Mouse (Mus musculus): ENCODE data around the gene Eral1. TPM values are rescaled to one million over a fixed set of nuclear protein-coding genes. Genes with fewer than 3 reads are reported as not detected.
A peak's percentile ranks its signal among the peaks of the same experiment; 100 is the strongest.

The Eral1 gene
- 10 to 100 TPM; 20.0 to 21.0 TPM for total RNA-seq (2021)

DNA sequence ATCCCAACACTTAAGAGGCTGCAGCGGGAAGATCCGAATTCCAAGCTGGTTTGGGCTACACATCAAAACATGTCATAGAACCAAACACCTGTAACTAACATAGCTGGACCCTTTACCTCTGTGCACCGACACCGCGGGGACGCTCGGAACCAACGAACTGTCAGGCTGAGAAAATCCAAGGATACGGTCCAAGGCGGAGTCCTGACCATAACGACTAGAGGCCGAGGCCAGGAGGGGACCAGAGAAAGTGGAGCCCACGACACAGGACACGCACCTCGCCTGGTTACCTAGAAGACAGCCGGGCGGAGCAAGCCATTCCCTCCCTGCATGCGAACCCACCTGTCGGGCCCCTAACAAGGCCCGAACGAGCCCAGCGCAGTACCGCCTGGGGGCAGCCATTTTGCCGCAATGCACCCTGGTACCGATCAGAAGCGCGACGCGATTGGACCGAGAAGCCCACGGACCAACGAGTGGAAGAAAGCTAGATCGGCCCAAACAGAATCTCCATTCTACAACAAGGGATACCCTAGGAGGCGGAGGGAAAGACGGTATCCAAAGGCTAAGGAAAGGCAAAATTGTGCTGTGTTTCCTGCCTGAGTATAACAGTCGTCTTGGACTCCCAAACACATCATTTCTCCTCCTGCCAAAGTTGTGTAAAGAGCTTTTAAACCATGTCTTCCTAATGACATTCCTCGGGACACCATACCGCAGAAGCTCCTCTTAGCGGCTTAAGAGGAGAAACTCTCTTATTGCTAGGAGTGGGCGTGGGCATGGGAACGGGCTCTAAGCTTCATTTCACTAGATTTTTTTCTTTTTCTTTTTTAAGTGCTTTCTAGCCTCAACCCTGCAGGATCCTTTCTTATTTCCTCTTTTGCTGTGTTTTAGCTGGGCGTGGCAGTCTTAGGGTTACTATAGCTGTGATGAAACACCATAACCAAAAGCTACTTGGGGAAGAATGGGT lies at the start of gene Eral1:
Gene Eral1 (minus strand): TSS at position 423 of the 961 bp plus-strand sequence.
- peak; percentile 85 for DNase-seq
- intact Hi-C loops (cut with DNase I): no loop called here

DNA sequence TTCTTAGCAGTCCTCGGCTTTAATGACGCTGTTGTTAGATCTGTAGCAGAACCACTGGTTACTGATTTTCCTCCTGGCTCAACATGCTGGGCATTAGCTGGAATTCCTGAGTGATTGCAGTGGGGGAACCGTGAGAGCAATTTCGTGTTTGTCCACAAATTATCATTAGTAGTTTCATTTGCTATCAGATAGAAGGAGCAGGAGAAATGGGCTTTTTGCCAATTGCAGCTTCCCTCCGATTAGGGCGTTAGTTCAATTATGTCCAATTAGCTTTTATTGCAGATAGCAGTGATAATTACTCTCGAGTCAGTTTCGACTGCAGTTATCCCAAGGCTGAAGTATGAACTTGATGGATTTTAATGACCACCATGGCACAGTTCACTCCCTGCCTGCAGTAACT lies 49.3 kb upstream of the Eral1 start:
- intact Hi-C loops (cut with DNase I): no loop called here
- DNase-seq: no peak

DNA sequence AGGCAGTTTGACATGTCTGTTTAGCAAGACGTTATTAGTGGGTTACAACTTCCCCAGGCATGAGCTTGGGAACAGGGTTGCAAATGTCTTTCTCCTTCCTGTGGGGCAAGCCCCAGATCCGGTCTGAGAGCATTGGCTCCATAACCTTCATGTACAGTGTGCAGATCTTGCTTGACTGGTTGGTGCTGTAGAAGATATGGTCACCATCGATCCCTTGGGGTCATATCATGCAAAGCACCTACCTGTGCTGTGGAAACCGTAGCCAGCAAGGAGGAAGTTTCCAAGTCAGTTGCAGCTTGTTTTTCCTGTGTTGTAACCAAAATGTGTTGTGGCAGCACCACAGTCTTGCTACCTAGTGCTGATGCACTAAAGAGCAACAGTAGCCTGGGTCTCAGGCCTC lies 46.6 kb upstream of the Eral1 start:
- no peak for DNase-seq
- intact Hi-C loops (cut with DNase I): no loop called here

DNA sequence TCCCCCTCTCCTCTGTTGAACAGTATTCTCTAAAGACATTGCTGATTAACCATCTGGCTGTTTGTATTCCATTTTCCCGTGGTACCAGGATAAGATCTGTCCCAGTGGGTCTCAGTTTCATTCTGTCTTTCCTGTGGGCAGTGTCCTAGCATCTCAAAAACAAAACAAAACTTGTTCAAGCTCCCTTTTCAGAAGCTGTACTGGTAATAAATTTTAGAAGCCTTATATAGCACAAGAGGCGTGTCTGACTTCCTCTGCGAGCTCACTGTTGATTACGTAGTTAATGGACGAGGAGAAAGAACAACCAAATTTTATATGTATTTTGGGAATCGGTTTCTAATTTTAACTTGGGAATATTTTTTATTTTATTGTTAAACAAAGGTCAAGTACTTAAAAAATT lies 45.5 kb upstream of the Eral1 start:
- no peak for DNase-seq
- intact Hi-C loops (cut with DNase I): no loop called here

DNA sequence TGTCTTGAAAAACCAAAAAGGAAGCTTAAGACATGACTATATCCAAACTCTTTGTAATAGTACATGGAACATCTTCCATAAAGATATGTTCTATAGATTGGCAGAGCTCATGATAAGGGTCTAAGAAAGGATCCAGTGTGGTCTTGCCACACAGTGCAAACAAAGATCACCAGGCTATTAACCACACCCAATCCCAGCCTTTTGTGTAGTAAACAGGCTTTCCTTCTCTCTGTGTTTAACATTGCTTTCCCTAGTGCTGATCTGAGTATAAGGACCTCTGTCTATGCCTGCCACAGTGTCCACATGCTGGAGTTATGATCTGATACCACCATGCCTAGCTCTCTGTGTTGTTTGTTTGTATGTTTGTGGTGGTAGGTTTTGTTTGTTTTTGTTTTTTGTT lies 43.6 kb upstream of the Eral1 start:
- intact Hi-C loops (cut with DNase I): no loop called here
- no peak for DNase-seq

DNA sequence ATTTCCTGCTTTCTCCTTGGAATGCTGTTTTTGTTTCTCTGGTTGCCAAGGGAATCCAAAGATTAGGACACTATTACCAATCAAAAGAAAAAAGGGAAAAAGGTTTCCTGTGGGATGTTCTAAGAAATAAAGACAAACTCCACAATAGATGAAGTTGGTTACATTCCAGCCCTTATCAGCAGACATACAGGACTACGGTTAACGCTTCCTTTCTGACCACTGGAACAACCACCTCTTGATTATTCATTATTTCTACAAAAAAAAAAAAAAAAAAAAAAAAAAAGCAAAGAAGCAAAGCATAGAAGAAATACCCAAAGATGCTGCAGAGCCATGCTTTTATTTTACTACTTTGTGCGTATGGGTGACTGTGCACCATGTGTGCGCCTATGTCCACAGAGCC lies 42.6 kb upstream of the Eral1 start:
- intact Hi-C loops (cut with DNase I): no loop called here
- DNase-seq: no peak

DNA sequence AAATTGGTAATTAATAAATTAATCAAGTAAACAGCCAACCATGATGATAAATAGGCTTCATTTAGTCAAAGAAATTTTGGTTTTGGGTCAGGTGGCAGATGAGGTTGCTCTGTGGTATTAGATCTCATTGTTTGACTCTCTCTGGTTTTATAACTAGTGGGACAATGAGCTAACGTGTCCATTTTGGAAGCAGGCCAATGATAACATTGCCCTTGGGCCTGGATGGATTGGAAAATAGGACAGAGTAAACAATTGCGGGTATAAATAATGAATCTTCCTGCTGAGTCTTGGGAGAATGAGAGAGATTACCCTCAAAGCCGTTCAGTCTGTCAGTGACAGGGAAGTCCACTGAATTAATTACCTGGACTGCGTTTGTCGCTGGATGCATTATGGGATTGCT lies 41.0 kb upstream of the Eral1 start:
- no peak for DNase-seq
- intact Hi-C loops (cut with DNase I): no loop called here

DNA sequence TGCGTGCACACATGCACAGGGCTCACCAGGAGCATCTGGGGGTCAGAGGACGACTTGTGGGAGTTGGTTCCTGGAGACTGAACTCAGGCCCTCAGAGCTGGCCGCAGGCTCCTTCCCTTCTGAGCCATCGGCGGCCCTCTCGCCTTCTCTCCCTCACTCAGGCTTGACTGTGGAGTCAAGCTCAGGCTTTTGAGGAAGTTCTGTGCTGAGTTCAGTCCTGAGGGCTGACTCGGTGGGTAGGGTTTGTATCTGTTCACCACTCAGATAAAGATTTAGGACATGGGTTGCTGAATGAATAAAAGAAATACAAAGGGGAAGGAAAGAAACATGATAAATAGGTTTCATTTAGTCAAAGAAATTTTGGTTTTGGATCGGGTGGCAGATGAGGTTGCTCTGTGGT lies 39.7 kb upstream of the Eral1 start:
- intact Hi-C loops (cut with DNase I): no loop called here
- DNase-seq: no peak

DNA sequence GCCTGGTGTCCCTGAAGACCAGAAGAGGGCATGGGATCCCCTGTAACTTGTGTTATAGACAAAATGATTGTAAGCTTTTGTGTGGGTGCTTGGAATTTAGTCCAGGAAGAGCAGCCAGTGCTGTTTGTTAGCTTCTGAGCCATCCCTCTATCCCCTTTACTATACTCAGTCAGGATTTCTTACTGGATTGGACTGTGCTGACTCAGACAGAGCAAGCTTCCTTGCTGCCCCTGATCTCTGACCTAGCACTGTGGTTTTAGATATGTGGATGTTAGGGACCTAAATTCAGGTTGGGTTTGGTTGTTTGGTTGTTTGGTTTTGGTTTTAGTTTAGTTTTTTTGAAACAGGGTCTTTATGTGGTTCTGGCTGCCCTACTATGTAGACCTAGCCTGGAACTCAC lies 38.3 kb upstream of the Eral1 start:
- no peak for DNase-seq
- intact Hi-C loops (cut with DNase I): no loop called here

DNA sequence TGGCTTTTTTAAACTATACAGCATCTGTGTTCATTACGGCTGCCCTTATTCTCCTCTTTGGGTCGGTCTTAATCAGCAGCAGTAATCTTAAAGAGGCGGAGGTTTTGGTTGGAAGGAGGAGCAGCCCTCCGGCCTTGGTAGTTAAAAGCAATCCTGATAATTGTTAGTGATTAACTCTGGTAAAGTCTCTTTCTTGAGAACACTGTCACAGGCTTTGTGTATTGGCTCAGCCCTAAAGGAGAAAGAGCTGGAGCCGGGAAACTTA lies 35.9 kb upstream of the Eral1 start:
- no peak for DNase-seq
- intact Hi-C loops (cut with DNase I): no loop called here

DNA sequence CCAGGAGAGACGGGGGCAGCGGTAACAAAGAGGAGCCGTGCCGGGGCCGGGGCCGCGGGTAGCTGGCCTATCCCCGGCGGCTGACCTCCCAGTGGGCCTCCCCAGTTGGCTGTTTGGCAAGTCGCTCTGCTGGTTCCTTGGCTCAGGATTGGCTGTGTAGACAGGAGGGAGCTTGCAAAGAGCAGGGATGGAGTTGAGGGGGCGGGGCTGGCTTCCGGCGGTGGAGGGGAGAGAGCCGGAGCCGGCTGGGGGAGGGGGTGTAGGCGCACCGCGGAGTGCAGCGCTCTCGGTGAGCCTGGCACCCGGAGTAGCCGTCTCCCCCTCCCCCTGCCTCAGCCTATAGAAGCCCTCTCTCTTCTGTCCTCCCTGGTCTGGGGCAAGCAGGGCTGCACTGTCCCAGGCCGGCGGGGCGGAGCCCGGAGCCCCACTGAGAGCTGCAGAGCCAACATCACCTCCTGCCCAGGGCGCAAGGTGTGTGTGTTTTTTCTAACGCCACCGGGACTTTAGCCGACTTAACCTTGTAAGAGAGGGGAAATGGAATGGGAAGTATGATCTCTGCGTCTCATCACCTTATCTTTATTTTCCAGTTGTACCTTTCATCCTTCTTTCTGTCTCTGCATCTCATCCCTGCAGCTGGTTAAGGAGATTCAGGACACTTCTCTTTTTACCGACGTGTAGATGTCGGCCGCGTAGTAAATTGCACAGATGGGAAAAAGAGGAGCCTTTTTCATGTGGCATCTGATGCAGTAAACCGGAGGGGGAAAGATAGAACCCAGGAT lies 35.4 kb upstream of the Eral1 start:
- intact Hi-C loops (cut with DNase I): no loop called here
- peak; percentile 98 for DNase-seq

DNA sequence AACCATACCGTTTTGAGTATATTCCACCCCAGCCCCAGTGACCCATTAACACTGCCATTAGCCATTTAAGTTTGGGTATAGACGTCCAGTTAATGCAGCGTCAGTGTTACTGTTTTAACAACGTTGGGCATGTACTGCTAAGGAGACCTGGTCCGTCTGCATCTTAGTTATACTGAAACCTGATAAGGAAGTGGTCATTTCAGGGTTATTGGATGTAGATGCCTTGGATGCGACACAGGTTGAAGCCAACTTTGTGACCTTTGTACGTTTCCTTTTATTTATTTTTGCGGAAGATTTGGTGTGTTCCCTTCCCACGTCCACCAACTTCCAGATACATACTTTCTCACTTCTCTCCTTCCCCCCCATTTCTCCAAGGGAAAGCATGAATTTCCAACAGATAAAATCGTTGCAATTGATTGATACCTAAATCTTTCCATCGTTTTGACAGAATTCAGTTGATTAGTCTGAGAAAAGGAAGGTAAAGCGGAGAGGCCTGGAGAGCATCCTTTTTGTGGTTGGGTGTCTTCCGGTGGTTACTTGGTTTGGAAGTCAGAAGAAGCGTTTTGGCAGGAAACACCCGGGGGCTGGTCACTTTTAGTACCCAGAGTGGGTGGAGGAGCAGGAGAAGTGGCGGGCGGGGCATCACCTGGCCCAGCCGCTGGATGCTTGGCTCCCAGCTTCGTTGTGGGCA lies 34.6 kb upstream of the Eral1 start:
- DNase-seq: no peak
- intact Hi-C loops (cut with DNase I): no loop called here

DNA sequence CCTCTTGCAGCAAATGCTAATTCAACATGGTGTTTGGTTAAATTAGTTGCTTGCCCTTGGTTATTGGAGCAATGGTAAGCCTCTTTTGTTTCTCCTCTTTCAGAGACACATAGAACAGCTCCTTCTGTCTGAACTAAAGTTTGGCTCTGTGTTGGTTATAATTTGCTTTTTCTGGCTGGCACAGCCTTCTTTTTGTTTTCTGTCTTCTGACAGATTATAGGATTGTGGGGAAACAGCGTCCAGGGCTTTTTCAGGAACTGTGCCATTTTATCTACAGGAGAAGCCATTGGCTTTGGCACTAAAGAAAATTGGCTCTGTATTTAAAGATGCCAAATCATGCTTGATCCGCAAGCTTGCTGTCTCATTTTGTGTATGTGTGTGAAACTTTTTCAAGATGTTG lies 33.4 kb upstream of the Eral1 start:
- DNase-seq: no peak
- intact Hi-C loops (cut with DNase I): no loop called here

DNA sequence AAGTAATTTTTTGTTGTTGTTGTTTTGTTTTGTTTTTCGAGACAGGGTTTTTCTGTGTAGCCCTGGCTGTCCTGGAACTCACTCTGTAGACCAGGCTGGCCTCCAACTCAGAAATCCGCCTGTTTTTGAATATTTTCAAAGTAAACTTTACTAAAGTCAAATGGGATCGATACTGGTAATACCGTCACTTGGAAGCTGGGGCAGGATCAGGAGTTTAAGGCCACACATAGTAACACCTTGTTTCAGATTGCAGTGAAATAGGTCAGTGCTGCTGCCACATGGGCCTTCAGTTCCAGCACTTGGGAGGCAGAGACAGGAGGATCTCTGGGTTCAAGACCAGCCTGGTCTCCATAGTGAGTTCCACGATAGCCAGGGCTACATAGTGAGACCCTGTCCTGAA lies 24.3 kb upstream of the Eral1 start:
- intact Hi-C loops (cut with DNase I): no loop called here
- DNase-seq: no peak

DNA sequence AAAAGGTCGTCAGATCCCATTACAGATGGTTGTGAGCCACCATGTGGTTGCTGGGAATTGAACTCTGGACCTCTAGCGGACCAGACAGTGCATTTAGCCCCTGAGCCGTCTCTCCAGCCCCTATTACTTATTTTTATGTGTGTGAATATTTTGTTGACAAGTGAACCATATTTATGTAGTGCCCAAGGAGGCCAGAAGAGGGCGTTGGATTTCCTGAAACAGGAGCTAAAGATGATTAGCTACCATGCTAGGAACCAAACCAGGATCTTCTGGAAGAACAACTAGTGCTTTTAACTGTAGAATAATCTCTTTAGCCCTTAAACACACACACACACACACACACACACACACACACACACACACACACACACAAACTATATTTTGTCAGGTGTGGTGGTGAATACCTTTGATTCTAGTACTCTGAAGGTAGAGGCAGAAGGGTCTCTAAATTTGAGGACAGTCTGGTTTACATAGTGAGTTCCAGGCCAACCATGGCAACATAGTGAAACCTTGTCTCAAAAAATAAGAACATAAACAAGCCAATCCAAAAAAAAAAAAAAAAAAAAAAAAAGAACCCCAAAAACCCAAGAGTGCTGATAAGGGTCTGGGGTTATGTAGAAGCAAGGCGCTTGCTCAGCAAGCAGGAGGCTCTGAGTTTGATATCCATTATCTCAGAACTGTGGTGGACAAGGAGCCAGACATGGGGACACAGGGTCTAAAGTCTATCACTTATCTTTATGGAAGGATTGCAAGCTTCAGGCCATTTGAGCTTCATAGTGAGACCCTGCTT lies 23.0 kb upstream of the Eral1 start:
- intact Hi-C loops (cut with DNase I): no loop called here
- no peak for DNase-seq

DNA sequence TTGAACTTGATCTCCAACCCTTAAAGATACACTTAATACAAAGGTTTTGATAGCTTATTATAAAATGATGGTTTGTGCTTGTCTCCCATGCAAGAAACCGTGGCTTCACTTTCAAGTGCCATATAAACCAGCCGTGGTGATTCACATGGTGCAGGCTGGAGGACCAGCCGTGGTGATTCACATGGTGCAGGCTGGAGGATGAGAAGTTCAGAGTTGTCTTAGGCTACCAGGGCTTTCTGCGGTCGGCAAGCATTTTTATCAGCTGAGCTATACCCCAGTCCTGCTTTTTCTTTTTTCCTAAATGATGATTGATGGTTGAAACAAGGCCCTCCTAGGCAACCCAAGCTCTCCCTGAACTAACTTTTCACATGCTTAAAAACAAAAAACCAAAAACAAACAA lies 22.0 kb upstream of the Eral1 start:
- DNase-seq: no peak
- intact Hi-C loops (cut with DNase I): no loop called here

DNA sequence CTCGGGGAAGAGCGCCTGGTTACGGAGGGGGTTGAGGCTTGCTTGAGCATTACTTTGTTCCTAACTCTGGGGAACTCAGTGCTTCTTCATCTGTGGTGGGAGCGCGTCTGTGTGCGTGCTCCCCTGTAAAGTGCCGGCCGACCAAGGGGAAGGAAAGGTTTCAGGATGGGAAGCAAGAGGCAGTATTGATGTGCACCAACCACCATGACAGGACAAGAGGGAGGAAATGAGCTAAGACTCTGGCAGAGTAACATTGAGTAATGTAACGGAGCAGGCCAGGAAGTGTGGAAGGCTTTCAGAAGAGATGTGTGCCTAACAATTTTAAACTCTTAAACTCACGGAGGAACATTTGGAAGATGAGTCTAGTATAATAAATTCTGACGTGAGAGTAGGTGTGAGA lies 20.6 kb upstream of the Eral1 start:
- DNase-seq: no peak
- intact Hi-C loops (cut with DNase I): no loop called here

DNA sequence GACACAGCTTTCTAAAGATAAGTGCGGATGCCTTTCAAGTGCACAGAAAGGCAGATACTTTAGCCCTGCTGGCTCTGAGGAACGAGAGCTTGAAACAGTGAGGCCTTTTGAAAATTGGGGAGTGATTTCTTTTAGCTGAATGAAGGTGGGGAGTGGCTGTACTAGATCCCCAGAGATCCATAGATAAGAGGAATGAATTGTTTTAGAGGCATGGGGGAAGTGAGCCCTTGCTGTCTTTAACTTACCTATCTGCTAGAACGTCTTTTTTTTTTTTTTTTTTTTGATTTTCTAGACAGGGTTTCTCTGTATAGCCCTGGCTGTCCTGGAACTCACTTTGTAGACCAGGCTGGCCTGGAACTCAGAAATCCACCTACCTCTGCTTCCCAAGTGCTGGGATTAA lies 16.9 kb upstream of the Eral1 start:
- intact Hi-C loops (cut with DNase I): no loop called here
- no peak for DNase-seq

DNA sequence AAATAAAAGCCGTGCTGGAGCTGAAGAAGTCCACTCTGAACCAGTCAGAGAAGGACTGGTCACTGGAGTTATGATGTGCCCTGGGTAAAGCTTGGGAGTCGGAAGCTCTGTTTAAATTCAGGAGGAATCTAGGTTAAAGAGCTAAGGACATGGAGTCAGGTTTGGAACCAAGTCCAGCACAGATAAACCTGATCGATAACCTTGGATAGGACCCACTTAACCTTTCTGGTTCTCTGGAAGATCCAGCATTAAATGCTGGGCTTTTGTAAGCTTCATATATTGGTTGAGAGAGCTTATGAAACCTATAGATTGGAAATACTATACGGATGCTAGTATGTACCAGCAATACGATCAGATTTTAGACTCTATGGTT lies 14.9 kb upstream of the Eral1 start:
- intact Hi-C loops (cut with DNase I): no loop called here
- no peak for DNase-seq

DNA sequence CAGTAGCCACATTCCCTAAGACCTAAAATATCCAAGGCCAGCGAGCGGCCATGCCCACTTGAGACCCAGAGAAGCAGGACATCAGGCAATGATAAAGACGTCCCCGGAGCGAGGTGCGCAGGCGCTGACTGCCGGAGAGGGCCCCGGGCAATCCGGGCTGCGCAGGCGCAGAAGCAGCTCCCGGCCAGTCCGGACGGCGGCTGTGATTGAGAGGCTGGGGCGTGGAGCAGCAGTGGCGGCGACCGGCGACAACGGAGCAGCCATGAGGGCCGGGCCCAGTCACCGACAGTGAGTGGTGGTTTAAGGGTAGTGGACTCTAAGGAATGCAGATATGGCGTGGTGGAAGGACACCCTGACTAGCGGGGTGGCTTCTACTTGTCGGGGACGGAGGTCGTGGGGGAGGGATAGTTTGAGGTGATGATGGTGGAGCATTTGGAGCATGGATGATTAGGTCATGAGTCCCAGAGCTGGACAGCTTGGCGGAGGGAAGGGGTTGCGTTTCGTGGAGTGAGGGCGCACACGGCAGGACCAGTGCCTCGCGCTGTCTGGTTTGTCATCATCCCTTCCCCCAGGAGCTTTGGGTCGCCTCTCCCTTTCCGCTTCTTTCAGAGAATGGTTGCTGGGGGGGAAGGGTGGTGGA lies 14.4 kb upstream of the Eral1 start, which contains the start of gene Fam222b:
Gene Fam222b (plus strand): TSS at position 157 of the 640 bp plus-strand sequence.
- intact Hi-C loops (cut with DNase I): no loop called here
- DNase-seq: peak; percentile 96

DNA sequence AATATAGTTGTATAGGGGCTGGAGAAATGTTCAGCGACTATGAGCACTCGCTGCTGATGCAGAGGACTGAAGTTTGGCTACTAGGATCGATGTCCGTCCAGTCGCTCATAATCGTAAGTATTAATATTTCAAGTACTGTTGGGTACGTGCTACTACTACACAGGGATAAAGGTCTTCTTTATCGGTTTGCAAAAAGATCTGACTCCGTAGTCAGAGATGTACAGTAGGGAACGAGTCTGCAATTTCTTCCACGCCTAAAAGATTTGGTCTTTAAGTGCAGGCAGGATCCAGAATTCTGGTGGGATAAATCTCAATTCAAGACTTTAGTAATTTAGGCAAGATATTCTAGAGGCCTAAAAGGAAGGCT lies 13.9 kb upstream of the Eral1 start:
- intact Hi-C loops (cut with DNase I): no loop called here
- no peak for DNase-seq

Data from left cerebral cortex, postnatal 4 days (tissue).